Mouse (Mus musculus): ENCODE measurements at regions not wholly inside any gene's neighbourhood (a gene's known extent, or its start where the extent isn't known, plus 50 kb on each side); places are given as distances from the start of the nearest gene placed in this dataset.

DNA sequence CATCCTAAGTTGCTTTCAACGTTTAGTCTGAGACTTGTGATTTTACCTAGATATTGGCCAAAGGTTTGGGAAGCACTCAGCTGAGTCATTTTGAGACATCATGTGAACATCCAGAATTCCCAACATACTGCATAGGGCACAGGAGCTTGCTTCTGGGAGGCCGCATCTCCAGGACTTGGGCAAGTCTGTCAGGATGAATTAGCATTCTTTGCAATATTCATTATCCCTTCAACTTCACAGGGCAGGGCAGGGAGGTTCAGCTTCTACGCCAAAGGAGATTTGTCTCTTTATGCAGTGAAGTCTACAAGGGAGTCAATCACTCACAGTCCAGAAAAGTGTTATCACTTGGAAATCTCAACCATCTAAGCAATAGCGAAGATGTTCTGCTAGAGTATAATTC is 231.7 kb downstream of the Cpe start:
- no peak overlapping the region for H3K9ac ChIP-seq
- H3K4me3 ChIP-seq = no peak overlapping the region
- no peak for ATAC-seq (ENCODE audit: low read depth)
- no peak overlapping the region for H3K4me2 ChIP-seq
- H3K27ac ChIP-seq (replicated peaks) = no peak overlapping the region
- no peaks in the 10 kb centered on the region for H3K36me3 ChIP-seq
- no peaks in the 10 kb centered on the region for H3K27me3 ChIP-seq
- H3K4me1 ChIP-seq (replicated peaks) = no peaks in the 10 kb centered on the region
- H3K9me3 ChIP-seq = no peaks in the 10 kb centered on the region
- 85% methylated on average over 4 of the region's 4 CpGs for whole genome bisulfite sequencing

DNA sequence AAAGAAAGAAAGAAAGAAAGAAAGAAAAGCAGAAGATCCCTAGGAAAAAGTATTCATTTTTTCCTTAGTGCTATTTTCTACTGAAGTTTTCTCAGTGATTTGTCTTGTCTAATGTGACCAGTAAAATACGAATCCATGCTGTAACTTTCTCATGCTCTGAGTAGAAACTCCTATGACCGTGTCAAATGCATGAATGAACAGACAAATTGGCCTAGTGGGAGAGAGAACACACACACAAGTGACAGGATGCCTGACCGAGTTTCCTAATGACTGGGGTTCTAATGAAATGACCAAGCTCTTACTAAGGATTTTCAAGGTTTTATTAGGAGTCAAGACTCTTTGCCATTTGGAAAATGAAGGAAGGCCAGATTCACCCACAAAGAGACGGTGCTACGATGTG is 235.9 kb downstream of the Cpe start:
- ATAC-seq (ENCODE audit: low read depth) = no peak
- H3K4me2 ChIP-seq = no peak overlapping the region
- WGBS = 65% methylated on average over 5 of the region's 5 CpGs
- H3K27ac ChIP-seq (replicated peaks) = no peak overlapping the region
- no peaks in the 10 kb centered on the region for H3K9me3 ChIP-seq
- H3K4me1 ChIP-seq (replicated peaks) = no peaks in the 10 kb centered on the region
- no peak overlapping the region for H3K9ac ChIP-seq
- no peaks in the 10 kb centered on the region for H3K36me3 ChIP-seq
- H3K4me3 ChIP-seq = no peak overlapping the region
- H3K27me3 ChIP-seq = no peaks in the 10 kb centered on the region

- Histone ChIP-seq H3K4me2 (no peak overlapping the region), H3K27ac (replicated peaks) (no peak overlapping the region), H3K36me3 (no peaks in the 10 kb centered on the region), H3K4me1 (replicated peaks) (no peaks in the 10 kb centered on the region), H3K9me3 (no peaks in the 10 kb centered on the region), H3K27me3 (no peaks in the 10 kb centered on the region), H3K4me3 (no peak overlapping the region), H3K9ac (no peak overlapping the region)
- ATAC-seq (ENCODE audit: low read depth) = no peak
- WGBS = 78% methylated on average over 4 of the region's 4 CpGs
These were observed 238.1 kb downstream of the Cpe start for GRCm38 (mm10) chr8:64454736-64455135.

DNA sequence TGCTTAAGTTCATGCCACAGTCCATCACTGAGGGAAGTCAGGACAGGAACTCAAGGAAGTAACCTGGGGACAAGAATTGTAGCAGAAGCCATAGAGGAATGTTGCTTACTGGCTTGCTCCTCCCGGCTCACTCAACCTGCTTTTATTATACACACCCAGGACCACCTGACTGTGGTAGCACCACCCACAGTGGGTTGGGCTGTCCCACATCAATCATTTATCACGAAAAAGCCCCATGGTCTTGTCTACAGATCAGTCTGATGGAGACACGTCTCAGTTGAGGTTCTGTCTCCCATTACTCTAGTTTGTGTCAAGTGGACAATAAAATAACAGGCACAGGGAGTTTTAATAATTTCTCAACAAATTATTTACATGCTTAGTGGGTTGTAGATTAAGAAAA is 239.3 kb upstream of the Tll1 start:
- ATAC-seq (ENCODE audit: low read depth) = no peak
- Histone ChIP-seq H3K9me3 (no peaks in the 10 kb centered on the region), H3K9ac (no peak overlapping the region), H3K36me3 (no peaks in the 10 kb centered on the region), H3K27ac (replicated peaks) (no peak overlapping the region), H3K4me2 (no peak overlapping the region), H3K4me1 (replicated peaks) (no peaks in the 10 kb centered on the region), H3K27me3 (no peaks in the 10 kb centered on the region), H3K4me3 (no peak overlapping the region)
- WGBS = 83% methylated on average over 3 of the region's 3 CpGs

DNA sequence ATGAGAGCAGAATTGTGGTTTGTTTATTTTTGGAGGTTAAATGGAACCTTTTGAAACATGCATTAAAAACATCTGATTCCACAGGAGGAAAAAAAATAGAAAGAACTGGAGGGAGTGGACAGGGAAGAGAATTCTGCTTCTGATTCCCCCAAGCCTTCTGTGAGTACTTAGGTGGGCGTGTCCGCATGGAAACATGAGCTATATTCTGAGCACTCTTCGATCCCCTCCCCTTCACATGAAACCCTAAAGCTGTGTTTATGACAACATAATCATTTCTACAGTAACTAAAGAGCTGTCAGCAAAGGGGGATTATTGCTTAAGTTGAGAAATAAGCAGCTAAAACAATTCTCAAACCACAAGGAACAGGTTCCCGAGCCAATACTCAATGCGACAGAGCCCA is 238.4 kb upstream of the Tll1 start:
- Histone ChIP-seq H3K27me3 (no peaks in the 10 kb centered on the region), H3K4me2 (no peak overlapping the region), H3K4me3 (no peak overlapping the region), H3K4me1 (replicated peaks) (no peaks in the 10 kb centered on the region), H3K9ac (no peak overlapping the region), H3K27ac (replicated peaks) (no peak overlapping the region), H3K9me3 (no peaks in the 10 kb centered on the region), H3K36me3 (no peaks in the 10 kb centered on the region)
- no peak for ATAC-seq (ENCODE audit: low read depth)
- 87% methylated on average over 5 of the region's 5 CpGs for WGBS

DNA sequence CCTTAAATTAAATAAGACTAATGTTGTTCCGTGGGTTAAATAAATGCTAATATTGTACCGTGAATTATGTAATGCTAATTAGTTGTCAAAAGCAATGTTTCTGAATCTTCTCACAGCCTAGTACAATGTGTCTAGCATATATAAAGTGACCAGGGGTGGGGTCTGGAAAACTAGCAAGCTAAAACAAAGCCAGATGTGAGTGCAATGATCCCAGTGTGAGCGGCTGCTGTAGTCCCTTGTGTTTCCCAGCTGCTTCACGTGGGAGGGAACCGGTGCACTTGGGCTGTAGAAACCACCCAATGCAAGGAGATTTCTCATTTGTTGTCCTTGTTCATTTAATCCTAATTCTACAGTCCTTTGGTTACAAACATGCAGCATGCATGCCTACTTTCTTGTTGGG is 232.4 kb upstream of the Tll1 start:
- Histone ChIP-seq H3K27ac (replicated peaks) (no peak overlapping the region), H3K36me3 (no peaks in the 10 kb centered on the region), H3K9ac (no peak overlapping the region), H3K4me2 (no peak overlapping the region), H3K4me1 (replicated peaks) (0 out of 2 replicates have a peak, but pooled peaks cover 3% of the 10 kb centered on the region), H3K9me3 (no peaks in the 10 kb centered on the region), H3K27me3 (no peaks in the 10 kb centered on the region), H3K4me3 (no peak overlapping the region)
- 79% methylated on average over 5 of the region's 5 CpGs for WGBS
- ATAC-seq (ENCODE audit: low read depth) = no peak

- Histone ChIP-seq H3K27ac (replicated peaks) (no peak overlapping the region), H3K9ac (no peak overlapping the region), H3K4me3 (no peak overlapping the region), H3K4me1 (replicated peaks) (0 out of 2 replicates have a peak, but pooled peaks cover 3% of the 10 kb centered on the region), H3K27me3 (no peaks in the 10 kb centered on the region), H3K4me2 (no peak overlapping the region), H3K36me3 (no peaks in the 10 kb centered on the region), H3K9me3 (no peaks in the 10 kb centered on the region)
- 66% methylated on average over 7 of the region's 7 CpGs for WGBS
- ATAC-seq (ENCODE audit: low read depth) = no peak
These were observed 228.6 kb upstream of the Tll1 start for GRCm38 (mm10) chr8:64434648-64435047.

GRCm38 (mm10) chr8:64422850-64423214 is 216.8 kb upstream of the Tll1 start:
- ATAC-seq (ENCODE audit: low read depth) = no peak
- Histone ChIP-seq H3K9me3 (no peaks in the 10 kb centered on the region), H3K27ac (replicated peaks) (0 out of 2 replicates have a peak overlapping the region, but pooled peaks have one; percentile 13), H3K36me3 (no peaks in the 10 kb centered on the region), H3K4me3 (no peak overlapping the region), H3K27me3 (no peaks in the 10 kb centered on the region), H3K9ac (no peak overlapping the region), H3K4me2 (no peak overlapping the region), H3K4me1 (replicated peaks) (peaks cover 22% of the 10 kb centered on the region)
- WGBS = 40% methylated on average over 4 of the region's 4 CpGs

DNA sequence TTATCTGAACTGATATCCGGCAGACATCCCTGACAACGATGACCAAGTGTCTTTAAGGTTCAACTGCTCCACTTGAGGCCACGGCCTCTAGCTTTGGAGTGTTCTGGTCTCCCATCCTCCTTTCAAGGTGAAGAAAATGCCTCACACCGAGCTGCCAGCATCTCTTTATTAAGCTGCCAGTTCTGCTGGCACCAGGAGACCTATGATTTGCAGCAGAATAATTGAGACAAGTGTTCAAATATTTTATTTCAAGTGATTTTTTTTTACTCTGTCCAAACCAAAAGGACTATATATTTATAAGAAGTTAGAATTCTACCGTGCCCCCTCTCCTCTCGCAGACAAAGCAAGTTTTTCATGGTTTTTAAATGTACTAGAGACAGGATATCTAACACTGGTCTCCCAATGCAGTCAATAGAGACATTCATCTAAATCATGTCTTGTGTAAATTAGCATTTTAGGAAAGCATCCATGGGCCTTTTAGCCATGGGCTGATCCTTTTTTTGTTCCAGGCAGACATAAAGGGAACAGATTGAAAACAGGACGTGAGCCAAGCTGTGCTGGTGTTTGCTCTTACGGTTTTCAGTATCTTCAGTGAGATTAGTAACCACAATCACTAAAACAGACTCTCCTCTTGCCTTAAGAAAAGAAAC is 216.3 kb upstream of the Tll1 start:
- Histone ChIP-seq H3K4me3 (no peak overlapping the region), H3K36me3 (no peaks in the 10 kb centered on the region), H3K4me1 (replicated peaks) (peaks cover 22% of the 10 kb centered on the region), H3K9ac (no peak overlapping the region), H3K27me3 (no peaks in the 10 kb centered on the region), H3K27ac (replicated peaks) (0 out of 2 replicates have a peak overlapping the region, but pooled peaks have one; percentile 13), H3K9me3 (no peaks in the 10 kb centered on the region), H3K4me2 (peak overlapping the region; percentile 26; the same call in 1 of the 2 replicates)
- 17% methylated on average over 8 of the region's 8 CpGs for WGBS
- ATAC-seq (ENCODE audit: low read depth) = peak; percentile 65

GRCm38 (mm10) chr8:64421502-64422199 is 215.6 kb upstream of the Tll1 start:
- no peak overlapping the region for H3K27ac ChIP-seq (replicated peaks)
- no peaks in the 10 kb centered on the region for H3K36me3 ChIP-seq
- ATAC-seq (ENCODE audit: low read depth) = peak; percentile 75
- no peak overlapping the region for H3K9ac ChIP-seq
- peak overlapping the region; percentile 26; the same call in 1 of the 2 replicates for H3K4me2 ChIP-seq
- H3K4me3 ChIP-seq = no peak overlapping the region
- peaks cover 22% of the 10 kb centered on the region for H3K4me1 ChIP-seq (replicated peaks)
- 43% methylated on average over 6 of the region's 6 CpGs for WGBS
- no peaks in the 10 kb centered on the region for H3K27me3 ChIP-seq
- no peaks in the 10 kb centered on the region for H3K9me3 ChIP-seq

DNA sequence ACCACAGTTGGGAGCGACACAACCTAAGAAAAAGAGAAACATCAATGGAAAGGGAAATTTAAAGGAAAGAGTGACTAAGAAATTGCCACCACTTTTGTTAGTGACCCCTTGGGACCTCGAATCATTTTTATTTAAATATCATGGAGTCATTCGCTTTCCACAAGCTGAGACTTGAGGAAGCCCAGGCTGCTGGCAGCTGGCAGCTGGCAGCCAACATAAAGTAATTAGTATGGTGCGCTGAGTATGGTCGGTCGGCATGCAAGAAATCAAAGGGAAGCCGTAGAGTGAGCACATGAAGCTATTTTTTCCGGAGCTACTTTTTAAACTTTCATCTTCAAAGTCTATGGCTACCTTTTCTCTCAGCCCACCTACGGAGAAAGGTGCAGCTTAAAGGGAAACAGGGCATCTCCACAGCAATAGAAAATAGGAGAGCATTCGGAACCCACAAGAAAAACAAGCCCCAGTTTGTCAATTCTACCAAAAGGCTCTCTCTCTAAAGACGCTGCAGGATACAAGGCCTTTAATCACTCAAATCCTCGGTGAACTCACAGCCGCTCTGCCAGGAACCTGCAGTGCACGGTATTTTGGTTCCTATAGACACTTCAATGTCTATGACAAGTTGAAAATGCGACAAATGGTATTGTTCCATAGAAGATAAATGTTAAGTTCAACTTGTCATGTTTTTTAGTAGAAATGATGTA is 206.6 kb upstream of the Tll1 start:
- H3K9ac ChIP-seq = no peak overlapping the region
- no peak overlapping the region for H3K27ac ChIP-seq (replicated peaks)
- H3K36me3 ChIP-seq = no peaks in the 10 kb centered on the region
- H3K4me3 ChIP-seq = no peak overlapping the region
- 0 out of 2 replicates have a peak, but pooled peaks cover 5% of the 10 kb centered on the region for H3K4me1 ChIP-seq (replicated peaks)
- no peaks in the 10 kb centered on the region for H3K27me3 ChIP-seq
- ATAC-seq (ENCODE audit: low read depth) = no peak
- WGBS = 39% methylated on average over 15 of the region's 15 CpGs
- peak overlapping the region; percentile 6; the same call in 1 of the 2 replicates for H3K4me2 ChIP-seq
- H3K9me3 ChIP-seq = no peaks in the 10 kb centered on the region

GRCm38 (mm10) chr8:64406775-64407490 is 200.9 kb upstream of the Tll1 start:
- 52% methylated on average over 9 of the region's 9 CpGs for WGBS
- ATAC-seq (ENCODE audit: low read depth) = no peak

More at GRCm38 (mm10) chr8:64406775-64407490, 200.9 kb upstream of the Tll1 start:
- Histone ChIP-seq H3K36me3 (no peaks in the 10 kb centered on the region), H3K27ac (replicated peaks) (no peak overlapping the region), H3K4me2 (no peak overlapping the region), H3K4me3 (no peak overlapping the region), H3K27me3 (no peaks in the 10 kb centered on the region), H3K9me3 (no peaks in the 10 kb centered on the region), H3K9ac (no peak overlapping the region), H3K4me1 (replicated peaks) (no peaks in the 10 kb centered on the region)
